Mouse (Mus musculus): ENCODE measurements at regions not wholly inside any gene's neighbourhood (a gene's known extent, or its start where the extent isn't known, plus 50 kb on each side); places are given as distances from the start of the nearest gene placed in this dataset.
"Not testable (repeated sequence)": the region's sequence is repeated elsewhere in the genome, so short reads cannot be mapped to it uniquely, and the experiment has no call there.

GRCm38 (mm10) chr2:166445824-166446223, 267.8 kb downstream of the Prex1 start:
- DNase-seq (ENCODE audit: low spot score in 2 of 2); intact Hi-C loops (cut with DNase I): not testable (repeated sequence)

- intact Hi-C loops (cut with DNase I): no loop called here
Observed at GRCm38 (mm10) chr2:166442997-166443396, 270.6 kb downstream of the Prex1 start.

GRCm38 (mm10) chr2:166439847-166440775, 273.5 kb downstream of the Prex1 start:
- peak in 1 of 2 experiments; percentile 56 for DNase-seq (ENCODE audit: low spot score in 2 of 2)
- intact Hi-C loops (cut with DNase I): loop anchor here (5.0 to 10.0 kb wide), 4 partner anchors 105 to 335 kb away; partner anchors contain the start of gene Sulf2

More at GRCm38 (mm10) chr2:166442997-166443396, 270.6 kb downstream of the Prex1 start:
- no peak for DNase-seq (ENCODE audit: low spot score in 2 of 2)

- intact Hi-C loops (cut with DNase I): loop anchor here (5.0 to 10.0 kb wide), 4 partner anchors 107 to 333 kb away; partner anchors contain the start of gene Sulf2
Observed at GRCm38 (mm10) chr2:166438207-166438606, 275.4 kb downstream of the Prex1 start.

GRCm38 (mm10) chr2:166434554-166434953, 279.1 kb downstream of the Prex1 start:
- DNase-seq (ENCODE audit: low spot score in 2 of 2): no peak
- intact Hi-C loops (cut with DNase I): loop anchor here (10.0 kb wide), 3 partner anchors 110 to 330 kb away; partner anchors contain the start of gene Sulf2

More at GRCm38 (mm10) chr2:166438207-166438606, 275.4 kb downstream of the Prex1 start:
- DNase-seq (ENCODE audit: low spot score in 2 of 2): no peak

- DNase-seq (ENCODE audit: low spot score in 2 of 2): peak; percentile 78 to 90
- intact Hi-C loops (cut with DNase I): loop anchor here (10.0 kb wide), 3 partner anchors 111 to 329 kb away; partner anchors contain the start of gene Sulf2
Observed at GRCm38 (mm10) chr2:166433655-166434333, 278.3 kb upstream of the Sulf2 start.

GRCm38 (mm10) chr2:166432948-166433654, 277.6 kb upstream of the Sulf2 start:
- intact Hi-C loops (cut with DNase I): loop anchor here (10.0 kb wide), 3 partner anchors 112 to 328 kb away; partner anchors contain the start of gene Sulf2
- peak; percentile 49 to 55 for DNase-seq (ENCODE audit: low spot score in 2 of 2)

GRCm38 (mm10) chr2:166432531-166432930, 277.1 kb upstream of the Sulf2 start:
- intact Hi-C loops (cut with DNase I): loop anchor here (10.0 kb wide), 3 partner anchors 112 to 328 kb away; partner anchors contain the start of gene Sulf2

GRCm38 (mm10) chr2:166429918-166430317, 274.5 kb upstream of the Sulf2 start:
- DNase-seq (ENCODE audit: low spot score in 2 of 2): no peak
- intact Hi-C loops (cut with DNase I): loop anchor here (10.0 kb wide), 3 partner anchors 115 to 325 kb away; partner anchors contain the start of gene Sulf2

More at GRCm38 (mm10) chr2:166432531-166432930, 277.1 kb upstream of the Sulf2 start:
- DNase-seq (ENCODE audit: low spot score in 2 of 2): no peak

GRCm38 (mm10) chr2:166429494-166429893, 274.0 kb upstream of the Sulf2 start:
- intact Hi-C loops (cut with DNase I): no loop called here
- no peak for DNase-seq (ENCODE audit: low spot score in 2 of 2)

- intact Hi-C loops (cut with DNase I): no loop called here
- no peak for DNase-seq (ENCODE audit: low spot score in 2 of 2)
Observed at GRCm38 (mm10) chr2:166427390-166427789, 271.9 kb upstream of the Sulf2 start.

- no peak for DNase-seq (ENCODE audit: low spot score in 2 of 2)
- intact Hi-C loops (cut with DNase I): no loop called here
Observed at GRCm38 (mm10) chr2:166426960-166427359, 271.5 kb upstream of the Sulf2 start.

- intact Hi-C loops (cut with DNase I): no loop called here
- no peak for DNase-seq (ENCODE audit: low spot score in 2 of 2)
Observed at GRCm38 (mm10) chr2:166426457-166426856, 271.0 kb upstream of the Sulf2 start.

GRCm38 (mm10) chr2:166425141-166425540, 269.7 kb upstream of the Sulf2 start:
- DNase-seq (ENCODE audit: low spot score in 2 of 2): no peak
- intact Hi-C loops (cut with DNase I): no loop called here

- intact Hi-C loops (cut with DNase I): no loop called here
- DNase-seq (ENCODE audit: low spot score in 2 of 2): no peak
Observed at GRCm38 (mm10) chr2:166423132-166423660, 267.7 kb upstream of the Sulf2 start.

GRCm38 (mm10) chr2:166420275-166420674, 264.8 kb upstream of the Sulf2 start:
- no peak for DNase-seq (ENCODE audit: low spot score in 2 of 2)
- intact Hi-C loops (cut with DNase I): no loop called here

GRCm38 (mm10) chr2:166419271-166419670, 263.8 kb upstream of the Sulf2 start:
- intact Hi-C loops (cut with DNase I): no loop called here
- DNase-seq (ENCODE audit: low spot score in 2 of 2): no peak

GRCm38 (mm10) chr2:166418279-166418678, 262.8 kb upstream of the Sulf2 start:
- DNase-seq (ENCODE audit: low spot score in 2 of 2): no peak
- intact Hi-C loops (cut with DNase I): no loop called here

- DNase-seq (ENCODE audit: low spot score in 2 of 2): peak; percentile 78 to 87
- intact Hi-C loops (cut with DNase I): no loop called here
Observed at GRCm38 (mm10) chr2:166417628-166418027, 262.2 kb upstream of the Sulf2 start.
